Mouse (Mus musculus) embryonic facial prominence, embryonic 10.5 days (tissue): ENCODE measurements at regions not wholly inside any gene's neighbourhood (a gene's known extent, or its start where the extent isn't known, plus 50 kb on each side); places are given as distances from the start of the nearest gene placed in this dataset.

Source experiments
- DNase-seq: peaks from one replicate; pipeline ENCODE4 v3.0.0-alpha.2; 2017; ENCODE audit warnings: low spot score
- H3K27ac ChIP-seq: fragments of 300-500 bp; sonication (generic); replicated peaks from 2 replicates; pipeline ENCODE4 v1.5.1; 2016; ENCODE audit warnings: mild to moderate bottlenecking
- H3K27me3 ChIP-seq: fragments of 300-500 bp; sonication (generic); replicated peaks from 2 replicates; pipeline ENCODE4 v1.6.1; 2016; ENCODE audit warnings: low read depth, mild to moderate bottlenecking; ENCODE audit not compliant: poor library complexity, severe bottlenecking
- H3K36me3 ChIP-seq: fragments of 300-500 bp; sonication (generic); replicated peaks from 2 replicates; pipeline ENCODE4 v1.6.1; 2016; ENCODE audit warnings: mild to moderate bottlenecking, moderate library complexity
- H3K4me1 ChIP-seq: fragments of 300-500 bp; sonication (generic); 2 replicates; pipeline ENCODE4 v1.6.1; 2016
- H3K4me3 ChIP-seq: fragments of 300-500 bp; sonication (generic); 2 replicates; pipeline ENCODE4 v1.5.1; 2016; ENCODE audit warnings: mild to moderate bottlenecking, moderate library complexity
- H3K9me3 ChIP-seq: fragments of 300-500 bp; sonication (generic); 2 replicates; pipeline ENCODE4 v1.6.1; 2016; ENCODE audit warnings: mild to moderate bottlenecking
- WGBS: fragments of 180-500 bp; shearing (Covaris S2); methylation state at CpG from one replicate; pipeline ENCODE4 v1.1.7; 2016; 5-methylcytosine and 5-hydroxymethylcytosine counted together

DNA sequence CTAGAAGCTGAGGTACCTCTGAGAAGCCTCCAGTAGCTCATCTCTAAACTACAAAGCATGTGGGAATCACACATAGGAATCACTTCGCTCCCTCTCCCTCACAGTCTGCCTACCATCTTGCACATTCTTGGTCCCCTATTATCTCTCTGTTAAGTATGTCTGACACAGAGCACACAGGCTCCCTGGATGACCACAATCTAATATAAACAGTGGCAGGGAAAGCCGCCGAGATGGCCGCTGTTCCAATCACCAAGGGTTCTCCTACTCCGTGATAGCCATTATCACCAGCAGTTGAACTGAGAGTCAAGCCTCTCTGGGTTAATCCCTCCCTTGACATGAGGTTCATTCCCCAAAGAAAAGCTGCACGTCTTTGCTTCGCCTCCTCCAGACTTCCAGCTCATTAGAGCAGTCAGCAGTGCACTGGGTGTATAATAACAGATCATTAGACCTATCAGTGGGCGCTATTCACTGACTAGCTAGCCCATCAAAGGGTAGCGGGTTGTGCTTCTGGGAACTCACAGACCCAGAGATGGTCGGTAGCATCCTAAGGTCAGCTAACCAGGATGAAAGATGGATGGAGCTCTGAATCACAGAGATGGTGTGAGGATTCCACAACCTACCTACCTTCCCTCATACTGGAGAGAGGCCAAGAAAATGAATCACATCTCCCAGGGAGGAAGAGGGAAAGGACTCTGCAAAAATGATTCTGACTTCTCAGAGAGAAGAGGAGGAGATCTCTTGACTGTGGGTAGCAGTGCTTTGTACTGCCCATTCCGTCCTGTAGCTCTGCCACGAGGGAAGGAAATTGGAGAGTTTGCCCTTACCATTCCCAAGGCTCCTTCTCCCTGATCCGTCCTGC lies 130.9 kb downstream of the Hs3st3b1 start:
- DNase-seq: no peak
- peaks cover 69% of the 10 kb centered on the region for H3K27me3 ChIP-seq
- no peak overlapping the region for H3K27ac ChIP-seq
- H3K36me3 ChIP-seq: no peaks in the 10 kb centered on the region
- H3K4me1 ChIP-seq: peaks cover 36% of the 10 kb centered on the region
- H3K9me3 ChIP-seq: no peaks in the 10 kb centered on the region
- no peak overlapping the region for H3K4me3 ChIP-seq
- WGBS: 59% methylated on average over 13 of the region's 13 CpGs

DNA sequence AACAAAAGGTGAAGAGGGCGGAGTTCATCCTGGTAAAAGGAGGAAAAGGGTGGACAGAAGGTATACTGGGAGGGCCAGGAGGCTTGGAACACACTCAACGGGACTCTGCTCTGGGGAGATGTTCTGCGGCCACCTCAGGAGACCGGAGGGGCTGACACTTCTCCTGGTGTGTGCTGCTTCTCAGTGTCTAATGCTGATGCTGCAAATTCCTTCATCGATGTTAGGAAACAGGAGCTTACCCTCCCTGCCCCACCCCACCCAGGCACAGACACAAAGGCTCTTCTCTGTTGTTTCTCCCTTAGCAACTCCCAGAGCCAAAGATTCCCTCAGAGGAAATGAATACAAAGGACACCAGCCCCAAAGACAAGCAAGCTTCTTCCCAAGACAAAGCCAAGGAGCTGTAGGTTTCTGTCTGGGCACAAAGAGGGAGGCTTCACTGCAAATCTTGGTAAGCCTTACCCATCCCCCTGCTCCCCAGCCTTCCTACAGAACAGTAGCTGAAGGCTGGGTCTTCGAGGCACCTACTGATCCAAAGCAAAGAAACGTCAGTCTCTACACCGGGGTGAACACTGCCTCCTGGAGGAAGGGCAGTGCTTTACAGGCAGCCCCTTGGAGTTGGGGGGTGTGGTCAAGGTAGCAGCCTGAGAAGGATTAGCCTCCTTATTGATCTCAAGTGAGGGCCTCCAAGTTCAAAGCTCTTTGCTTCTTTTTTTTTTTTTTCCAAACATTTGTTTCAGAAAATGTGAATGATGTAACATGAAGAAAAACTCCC lies 128.2 kb downstream of the Hs3st3b1 start:
- H3K4me1 ChIP-seq: peaks cover 35% of the 10 kb centered on the region
- no peak overlapping the region for H3K27ac ChIP-seq
- 71% methylated on average over 8 of the region's 8 CpGs for WGBS
- H3K36me3 ChIP-seq: no peaks in the 10 kb centered on the region
- no peak for DNase-seq
- peaks cover 42% of the 10 kb centered on the region for H3K27me3 ChIP-seq
- H3K4me3 ChIP-seq: no peak overlapping the region
- no peaks in the 10 kb centered on the region for H3K9me3 ChIP-seq

DNA sequence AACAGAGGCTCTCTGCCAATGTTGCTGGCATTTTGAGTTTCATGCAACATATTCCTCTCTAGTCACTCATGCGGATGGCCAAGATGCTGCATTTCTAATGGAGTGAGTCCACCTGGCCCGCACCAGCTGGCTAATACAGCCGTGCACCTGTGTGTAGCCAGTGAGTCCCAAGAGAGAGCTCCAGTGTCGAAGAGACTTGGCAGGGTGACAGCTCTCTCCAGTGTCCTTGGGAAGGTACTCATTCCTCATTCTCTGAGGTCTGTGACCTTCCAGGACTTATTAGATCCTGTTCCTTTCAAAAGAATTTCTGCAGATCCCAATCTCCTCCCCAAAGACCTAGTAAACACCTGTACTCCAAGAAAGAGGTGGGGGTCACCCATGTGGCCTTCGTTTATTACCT lies 109.9 kb downstream of the Hs3st3b1 start:
- Histone ChIP-seq H3K36me3 (no peaks in the 10 kb centered on the region), H3K4me3 (no peak overlapping the region), H3K9me3 (no peaks in the 10 kb centered on the region), H3K27me3 (no peaks in the 10 kb centered on the region), H3K4me1 (peaks cover 4% of the 10 kb centered on the region), H3K27ac (no peak overlapping the region)
- WGBS: 87% methylated on average over 5 of the region's 5 CpGs
- no peak for DNase-seq

DNA sequence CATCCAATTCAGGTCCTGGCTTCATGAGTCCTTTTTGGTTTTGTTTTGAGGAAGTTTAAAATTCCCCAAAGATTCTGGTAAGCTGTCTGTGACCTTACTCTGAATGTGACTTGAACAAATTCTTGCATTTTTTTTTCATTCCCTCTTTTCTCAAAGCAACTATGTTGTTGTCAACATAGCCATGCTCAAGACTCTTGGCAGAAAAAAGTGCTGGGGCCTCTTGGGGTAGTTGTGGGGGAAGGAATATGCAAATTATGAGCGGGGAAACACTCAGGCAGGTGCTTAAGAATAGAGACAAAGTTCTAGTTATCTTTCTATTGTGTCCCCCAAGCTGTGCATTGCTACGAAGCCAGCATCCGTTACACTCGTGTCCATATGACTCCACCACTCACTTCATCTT lies 99.2 kb downstream of the Hs3st3b1 start:
- no peak for DNase-seq
- Histone ChIP-seq H3K27ac (no peak overlapping the region), H3K27me3 (no peaks in the 10 kb centered on the region), H3K4me3 (no peak overlapping the region), H3K4me1 (no peaks in the 10 kb centered on the region), H3K9me3 (no peaks in the 10 kb centered on the region), H3K36me3 (no peaks in the 10 kb centered on the region)
- 84% methylated on average over 4 of the region's 4 CpGs for WGBS

DNA sequence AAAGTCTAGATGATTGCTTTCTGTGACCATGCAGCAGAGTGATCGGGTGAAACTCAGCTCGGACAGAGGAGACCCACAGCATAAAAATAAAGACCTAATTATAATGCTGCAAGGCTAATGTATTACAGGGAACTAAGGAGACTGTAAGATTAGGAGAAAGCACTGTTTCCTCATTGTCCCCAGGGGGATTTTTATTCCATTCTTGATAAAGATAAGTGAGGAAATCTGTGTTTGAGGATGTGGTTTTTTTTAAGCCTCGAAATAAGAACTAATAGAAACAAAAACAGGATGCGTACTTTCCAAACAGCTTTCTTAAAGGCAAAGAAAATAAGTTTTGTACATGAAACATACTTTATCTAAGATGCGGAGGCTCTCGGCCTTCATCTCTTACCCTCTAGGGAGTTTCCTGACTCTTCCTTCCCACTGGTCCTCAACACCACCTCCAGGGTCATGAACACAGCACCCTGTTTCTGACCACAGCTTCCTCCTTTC lies 94.8 kb downstream of the Hs3st3b1 start:
- no peak overlapping the region for H3K27ac ChIP-seq
- DNase-seq: no peak
- no peak overlapping the region for H3K4me3 ChIP-seq
- H3K9me3 ChIP-seq: no peaks in the 10 kb centered on the region
- H3K27me3 ChIP-seq: no peaks in the 10 kb centered on the region
- 0 out of 2 replicates have a peak, but pooled peaks cover 2% of the 10 kb centered on the region for H3K4me1 ChIP-seq
- no peaks in the 10 kb centered on the region for H3K36me3 ChIP-seq
- WGBS: 86% methylated on average over 6 of the region's 6 CpGs

DNA sequence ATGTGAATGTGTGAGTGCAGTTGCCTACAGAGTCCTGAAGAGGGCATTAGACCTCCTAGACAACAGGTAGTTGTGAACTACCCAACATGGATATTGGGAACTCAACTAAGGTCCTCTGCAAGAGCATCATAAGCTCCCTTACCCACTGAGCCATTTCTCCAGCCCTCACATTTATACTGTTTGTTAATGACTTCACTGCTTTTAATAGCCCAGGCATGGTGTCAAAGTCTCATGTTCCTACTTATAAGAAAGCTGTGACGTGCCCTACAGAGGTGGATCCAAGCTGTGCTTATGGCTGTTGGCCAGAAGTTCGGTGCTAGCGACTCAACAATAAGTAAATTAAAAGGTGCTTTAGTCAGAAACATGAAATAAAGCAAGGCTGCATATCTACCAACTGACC lies 88.6 kb downstream of the Hs3st3b1 start:
- Histone ChIP-seq H3K27ac (no peak overlapping the region), H3K4me1 (peaks cover 11% of the 10 kb centered on the region), H3K27me3 (peaks cover 5% of the 10 kb centered on the region), H3K36me3 (no peaks in the 10 kb centered on the region), H3K4me3 (no peak overlapping the region), H3K9me3 (no peaks in the 10 kb centered on the region)
- no peak for DNase-seq
- WGBS: 91% methylated on average over 3 of the region's 3 CpGs

DNA sequence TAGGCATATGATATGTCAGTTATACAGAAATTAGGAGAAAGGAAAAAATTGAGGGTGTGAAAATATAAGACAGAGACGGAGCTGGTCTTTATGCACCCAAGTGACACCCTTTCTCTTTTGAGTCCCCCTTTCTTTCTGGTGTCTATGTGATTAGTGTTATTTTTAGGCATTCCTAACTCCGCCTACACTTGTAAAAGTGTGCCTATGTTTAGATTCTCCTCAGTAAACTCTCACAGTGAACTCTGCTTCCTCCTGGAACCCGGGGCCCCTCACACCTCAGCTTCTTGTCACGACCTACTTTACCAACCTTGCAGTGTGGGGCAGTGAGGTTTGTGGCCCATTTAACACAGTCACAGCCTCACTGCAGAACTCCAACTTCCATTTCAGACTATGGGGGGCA lies 88.0 kb downstream of the Hs3st3b1 start:
- no peaks in the 10 kb centered on the region for H3K9me3 ChIP-seq
- H3K4me3 ChIP-seq: no peak overlapping the region
- H3K4me1 ChIP-seq: peaks cover 11% of the 10 kb centered on the region
- no peak overlapping the region for H3K27ac ChIP-seq
- DNase-seq: no peak
- H3K27me3 ChIP-seq: peaks cover 5% of the 10 kb centered on the region
- no peaks in the 10 kb centered on the region for H3K36me3 ChIP-seq
- WGBS: 85% methylated on average over 4 of the region's 4 CpGs

DNA sequence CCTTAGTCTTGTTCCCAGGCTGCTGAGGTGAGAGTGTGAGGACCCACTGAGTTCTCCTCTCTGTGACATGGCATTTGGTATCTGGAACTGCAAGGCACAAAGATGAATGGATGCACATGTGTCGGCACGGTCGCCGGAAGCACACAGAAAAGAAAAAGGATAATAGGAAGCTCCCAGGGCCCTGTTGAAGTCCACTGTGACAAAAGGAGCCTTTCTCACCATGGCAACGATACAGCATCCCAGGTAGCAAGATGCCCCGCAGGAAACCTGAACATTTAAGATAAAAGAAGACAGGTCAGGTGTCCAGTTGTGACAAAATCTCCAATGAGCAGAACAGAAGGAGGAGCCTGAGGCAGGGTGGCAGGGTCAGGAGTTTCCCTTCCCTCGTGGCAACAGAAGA lies 87.5 kb downstream of the Hs3st3b1 start:
- no peaks in the 10 kb centered on the region for H3K9me3 ChIP-seq
- WGBS: 61% methylated on average over 7 of the region's 7 CpGs
- no peak for DNase-seq
- no peak overlapping the region for H3K27ac ChIP-seq
- H3K4me3 ChIP-seq: no peak overlapping the region
- H3K27me3 ChIP-seq: peaks cover 8% of the 10 kb centered on the region
- no peaks in the 10 kb centered on the region for H3K36me3 ChIP-seq
- H3K4me1 ChIP-seq: peaks cover 9% of the 10 kb centered on the region
